Mouse (Mus musculus): Measurements from ENCODE around the gene Irf6. TPM values are rescaled to one million over a fixed set of nuclear protein-coding genes. Genes with fewer than 3 reads are reported as not detected.

The Irf6 gene
- total RNA-seq, 1 experiment: 3.6 TPM

GRCm38 (mm10) chr1:193130839-193131238 is 22.1 kb upstream of the Irf6 start:
- in situ Hi-C loops (cut with MboI; ENCODE audit: low sequenced_read_pairs in 2 of 2, unreplicated experiment in 2 of 2): no loop called here
- TF ChIP-seq MAFK (IDR thresholded peaks at IDR 0.05; ENCODE audit: insufficient read depth, low read depth, low read length) (no peak), HCFC1 (IDR thresholded peaks at IDR 0.05; ENCODE audit: borderline replicate concordance, insufficient read depth, low read length) (no peak), CHD2 (IDR thresholded peaks at IDR 0.05; ENCODE audit: low read depth, low read length) (no peak), ZC3H11A (IDR thresholded peaks at IDR 0.05; ENCODE audit: borderline replicate concordance, low read depth, low read length) (no peak), ZNF384 (IDR thresholded peaks at IDR 0.05; ENCODE audit: low read depth, low read length) (no peak)
- H3K9ac ChIP-seq (ENCODE audit: insufficient read depth, low read depth, low read length, poor library complexity, severe bottlenecking): peak overlapping the region; percentile 66; the same call in 1 of the 2 replicates
- DNase-seq (ENCODE audit: low read depth, low spot score): no peak
- no peak overlapping the region for H3K27ac ChIP-seq (ENCODE audit: insufficient read depth, low read depth, low read length, poor library complexity, severe bottlenecking)
- H3K4me1 ChIP-seq (ENCODE audit: control insufficient read depth in 2 of 2, insufficient read depth in 2 of 2, low read length in 2 of 2, poor library complexity in 1 of 2): peaks cover 0 to 2% of the 10 kb centered on the region in 2 experiments; a peak in 3 of 4 replicates
- H3K36me3 ChIP-seq (ENCODE audit: control insufficient read depth, insufficient read depth, low read length, poor library complexity, severe bottlenecking): peaks cover 13% of the 10 kb centered on the region; the same call in 1 of the 2 replicates
- H3K9me3 ChIP-seq (ENCODE audit: control insufficient read depth, insufficient read depth, low read depth, low read length): no peaks in the 10 kb centered on the region
- peak overlapping the region; percentile 44 to 97; a peak in 3 of 4 replicates for H3K4me3 ChIP-seq (ENCODE audit: insufficient read depth in 1 of 2, low read depth in 1 of 2, low read length in 2 of 2, poor library complexity in 1 of 2, severe bottlenecking in 1 of 2)

DNA sequence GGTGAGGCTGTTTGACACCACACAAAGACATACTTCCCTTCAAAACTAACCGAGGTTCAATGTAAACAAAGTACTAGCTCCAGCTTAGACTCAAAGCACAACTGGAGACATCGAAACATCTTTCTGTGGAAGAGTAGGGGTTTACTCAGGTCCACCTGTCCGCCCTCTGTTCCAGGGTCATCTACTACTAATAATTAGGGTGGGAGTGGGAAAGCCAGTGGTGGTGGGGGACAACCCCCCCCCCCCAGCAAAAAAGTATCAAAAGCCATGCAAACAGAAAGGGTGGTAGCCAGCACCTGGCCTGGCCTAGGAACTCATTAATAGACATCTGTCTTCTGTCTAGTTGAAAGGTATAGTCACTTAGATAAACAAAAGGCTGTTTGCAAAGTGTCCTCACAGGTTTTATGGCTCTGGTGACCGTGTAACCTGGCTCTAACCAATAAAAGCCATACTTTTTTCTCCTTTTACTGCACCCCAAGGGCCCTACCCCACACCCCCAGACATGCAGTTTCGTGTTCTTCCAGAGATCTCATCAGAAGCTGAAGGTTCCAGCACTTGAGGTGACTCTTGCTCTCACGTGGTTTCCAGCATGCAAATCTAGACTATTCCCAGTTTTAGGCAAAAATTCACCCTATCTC is 21.5 kb upstream of the Irf6 start:
- no peak overlapping the region for H3K4me3 ChIP-seq (ENCODE audit: insufficient read depth in 1 of 2, low read depth in 1 of 2, low read length in 2 of 2, poor library complexity in 1 of 2, severe bottlenecking in 1 of 2)

DNA sequence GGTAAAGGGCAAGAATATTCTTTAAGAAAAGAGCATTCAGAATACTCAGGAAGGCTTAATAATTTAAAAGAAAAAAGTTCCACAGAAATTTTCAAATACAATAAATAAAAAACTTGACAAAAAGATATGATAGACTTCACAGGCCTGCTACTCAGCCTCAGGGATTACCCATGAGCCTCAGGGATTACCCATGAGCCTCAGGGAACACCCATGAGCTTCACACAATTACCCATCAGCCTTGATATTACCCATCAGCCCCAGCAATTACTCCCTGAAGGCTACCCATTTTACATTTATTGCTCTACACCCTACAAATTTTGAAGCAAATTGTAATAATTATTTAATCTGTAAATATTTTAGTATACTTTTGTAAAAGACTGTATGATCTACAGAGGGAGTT is 20.5 kb upstream of the Irf6 start:
- Histone ChIP-seq H3K4me1 (ENCODE audit: control insufficient read depth in 2 of 2, insufficient read depth in 2 of 2, low read length in 2 of 2, poor library complexity in 1 of 2) (peaks cover 0 to 2% of the 10 kb centered on the region in 2 experiments; a peak in 3 of 4 replicates), H3K9me3 (ENCODE audit: control insufficient read depth, insufficient read depth, low read depth, low read length) (no peaks in the 10 kb centered on the region), H3K9ac (ENCODE audit: insufficient read depth, low read depth, low read length, poor library complexity, severe bottlenecking) (no peak overlapping the region), H3K4me3 (ENCODE audit: insufficient read depth in 1 of 2, low read depth in 1 of 2, low read length in 2 of 2, poor library complexity in 1 of 2, severe bottlenecking in 1 of 2) (no peak overlapping the region), H3K36me3 (ENCODE audit: control insufficient read depth, insufficient read depth, low read length, poor library complexity, severe bottlenecking) (peaks cover 5% of the 10 kb centered on the region; the same call in 1 of the 2 replicates), H3K27ac (ENCODE audit: insufficient read depth, low read depth, low read length, poor library complexity, severe bottlenecking) (no peak overlapping the region)
- no peak for DNase-seq (ENCODE audit: low read depth, low spot score)
- in situ Hi-C loops (cut with MboI; ENCODE audit: low sequenced_read_pairs in 2 of 2, unreplicated experiment in 2 of 2): no loop called here
- TF ChIP-seq ZNF384 (IDR thresholded peaks at IDR 0.05; ENCODE audit: low read depth, low read length): no peak
- no peak for TF ChIP-seq HCFC1 (IDR thresholded peaks at IDR 0.05; ENCODE audit: borderline replicate concordance, insufficient read depth, low read length)
- no peak for TF ChIP-seq ZC3H11A (IDR thresholded peaks at IDR 0.05; ENCODE audit: borderline replicate concordance, low read depth, low read length)
- TF ChIP-seq CHD2 (IDR thresholded peaks at IDR 0.05; ENCODE audit: low read depth, low read length): no peak
- no peak for TF ChIP-seq MAFK (IDR thresholded peaks at IDR 0.05; ENCODE audit: insufficient read depth, low read depth, low read length)

More for the DNA sequence above, 21.5 kb upstream of the Irf6 start:
- in situ Hi-C loops (cut with MboI; ENCODE audit: low sequenced_read_pairs in 2 of 2, unreplicated experiment in 2 of 2): no loop called here
- Histone ChIP-seq H3K4me1 (ENCODE audit: control insufficient read depth in 2 of 2, insufficient read depth in 2 of 2, low read length in 2 of 2, poor library complexity in 1 of 2) (peaks cover 0 to 2% of the 10 kb centered on the region in 2 experiments; a peak in 3 of 4 replicates), H3K9me3 (ENCODE audit: control insufficient read depth, insufficient read depth, low read depth, low read length) (no peaks in the 10 kb centered on the region), H3K36me3 (ENCODE audit: control insufficient read depth, insufficient read depth, low read length, poor library complexity, severe bottlenecking) (peaks cover 12% of the 10 kb centered on the region; the same call in 1 of the 2 replicates), H3K27ac (ENCODE audit: insufficient read depth, low read depth, low read length, poor library complexity, severe bottlenecking) (no peak overlapping the region), H3K9ac (ENCODE audit: insufficient read depth, low read depth, low read length, poor library complexity, severe bottlenecking) (no peak overlapping the region)
- TF ChIP-seq HCFC1 (IDR thresholded peaks at IDR 0.05; ENCODE audit: borderline replicate concordance, insufficient read depth, low read length): no peak
- TF ChIP-seq CHD2 (IDR thresholded peaks at IDR 0.05; ENCODE audit: low read depth, low read length): no peak
- no peak for TF ChIP-seq MAFK (IDR thresholded peaks at IDR 0.05; ENCODE audit: insufficient read depth, low read depth, low read length)
- TF ChIP-seq ZC3H11A (IDR thresholded peaks at IDR 0.05; ENCODE audit: borderline replicate concordance, low read depth, low read length): no peak
- no peak for TF ChIP-seq ZNF384 (IDR thresholded peaks at IDR 0.05; ENCODE audit: low read depth, low read length)
- no peak for DNase-seq (ENCODE audit: low read depth, low spot score)

- Histone ChIP-seq H3K36me3 (ENCODE audit: control insufficient read depth, insufficient read depth, low read length, poor library complexity, severe bottlenecking) (no peaks in the 10 kb centered on the region), H3K4me3 (ENCODE audit: insufficient read depth in 1 of 2, low read depth in 1 of 2, low read length in 2 of 2, poor library complexity in 1 of 2, severe bottlenecking in 1 of 2) (no peak overlapping the region), H3K4me1 (ENCODE audit: control insufficient read depth in 2 of 2, insufficient read depth in 2 of 2, low read length in 2 of 2, poor library complexity in 1 of 2) (peaks cover 0 to 2% of the 10 kb centered on the region in 2 experiments; a peak in 3 of 4 replicates), H3K9ac (ENCODE audit: insufficient read depth, low read depth, low read length, poor library complexity, severe bottlenecking) (no peak overlapping the region), H3K27ac (ENCODE audit: insufficient read depth, low read depth, low read length, poor library complexity, severe bottlenecking) (no peak overlapping the region), H3K9me3 (ENCODE audit: control insufficient read depth, insufficient read depth, low read depth, low read length) (no peaks in the 10 kb centered on the region)
- TF ChIP-seq HCFC1 (IDR thresholded peaks at IDR 0.05; ENCODE audit: borderline replicate concordance, insufficient read depth, low read length): no peak
- no peak for TF ChIP-seq CHD2 (IDR thresholded peaks at IDR 0.05; ENCODE audit: low read depth, low read length)
- no peak for TF ChIP-seq ZC3H11A (IDR thresholded peaks at IDR 0.05; ENCODE audit: borderline replicate concordance, low read depth, low read length)
- TF ChIP-seq ZNF384 (IDR thresholded peaks at IDR 0.05; ENCODE audit: low read depth, low read length): no peak
- TF ChIP-seq MAFK (IDR thresholded peaks at IDR 0.05; ENCODE audit: insufficient read depth, low read depth, low read length): no peak
- in situ Hi-C loops (cut with MboI; ENCODE audit: low sequenced_read_pairs in 2 of 2, unreplicated experiment in 2 of 2): no loop called here
- peak; percentile 45 for DNase-seq (ENCODE audit: low read depth, low spot score)
Measured at GRCm38 (mm10) chr1:193133726-193134125, 19.2 kb upstream of the Irf6 start.

All from ES-E14 (cell line).